Mouse (Mus musculus) left cerebral cortex, adult 11 months (tissue): Measurements from ENCODE around the gene Mecr.
"Not testable (repeated sequence)": the region's sequence is repeated elsewhere in the genome, so short reads cannot be mapped to it uniquely, and the experiment has no call there.

Source experiments
- DNase-seq: peaks from one replicate; pipeline ENCODE4 v3.0.0; 2022; ENCODE audit warnings: low spot score

Mecr gene

DNA sequence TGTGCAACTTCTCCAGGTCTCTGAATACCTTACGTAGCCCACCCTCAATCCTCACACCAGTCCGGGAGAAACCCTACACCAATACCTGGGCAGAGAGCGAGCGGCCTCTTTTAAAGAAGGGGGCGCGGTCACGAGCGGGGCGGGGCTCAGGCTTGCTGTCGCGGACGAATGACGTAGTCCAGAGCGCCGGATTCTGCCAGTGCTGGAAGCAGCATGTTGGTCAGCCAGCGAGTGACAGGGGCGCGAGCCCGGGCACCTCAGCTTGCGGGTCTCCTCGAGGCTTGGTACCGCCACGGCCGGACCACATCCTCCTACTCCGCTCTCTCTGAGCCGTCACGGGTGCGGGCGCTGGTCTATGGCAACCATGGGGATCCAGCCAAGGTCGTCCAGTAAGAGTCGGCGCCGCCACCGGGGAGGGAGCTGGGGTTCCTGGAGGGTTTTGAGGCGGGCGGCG lies at the start of gene Mecr:
Mecr (plus strand) TSS at position 181 of the 454 bp plus-strand sequence.
- DNase-seq, result peak; percentile 87

DNA sequence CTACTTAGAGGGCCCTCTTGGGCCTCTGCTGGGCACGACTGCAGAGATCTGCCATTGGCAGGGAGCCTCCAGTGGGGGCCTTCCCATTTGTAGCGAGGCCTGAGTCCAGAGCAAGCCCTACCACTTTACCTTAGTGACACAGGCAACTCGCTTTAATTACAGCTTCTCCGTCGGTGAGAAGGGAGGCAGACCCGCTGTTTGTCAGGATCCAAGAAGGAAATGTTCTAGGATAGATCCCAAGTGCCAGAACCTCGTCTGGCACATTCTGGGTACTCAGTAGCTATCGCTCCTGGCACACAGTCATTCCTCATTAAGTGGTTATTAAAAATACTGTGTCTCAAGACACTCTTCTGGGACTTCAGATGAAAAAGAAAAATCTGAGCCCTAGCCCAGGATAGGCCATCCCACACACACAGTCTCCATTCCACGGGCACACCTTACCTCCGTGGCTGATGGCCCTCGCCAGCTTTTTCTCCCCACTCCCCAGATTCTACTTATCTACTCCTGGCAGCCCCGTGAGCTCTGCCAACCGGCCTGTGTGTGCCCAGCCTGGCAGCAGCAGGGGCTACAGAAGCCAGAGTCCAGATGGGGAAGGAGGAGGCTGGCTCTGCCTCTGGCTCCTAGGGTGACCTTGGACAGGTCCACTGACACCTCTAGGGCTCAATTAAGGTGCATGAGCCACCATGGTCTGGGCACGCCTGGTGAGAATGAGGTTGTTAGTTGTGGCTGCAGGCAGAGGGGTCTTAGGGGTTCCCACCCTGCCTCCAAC lies 46.8 kb upstream of the Mecr start:
- no peak for DNase-seq

DNA sequence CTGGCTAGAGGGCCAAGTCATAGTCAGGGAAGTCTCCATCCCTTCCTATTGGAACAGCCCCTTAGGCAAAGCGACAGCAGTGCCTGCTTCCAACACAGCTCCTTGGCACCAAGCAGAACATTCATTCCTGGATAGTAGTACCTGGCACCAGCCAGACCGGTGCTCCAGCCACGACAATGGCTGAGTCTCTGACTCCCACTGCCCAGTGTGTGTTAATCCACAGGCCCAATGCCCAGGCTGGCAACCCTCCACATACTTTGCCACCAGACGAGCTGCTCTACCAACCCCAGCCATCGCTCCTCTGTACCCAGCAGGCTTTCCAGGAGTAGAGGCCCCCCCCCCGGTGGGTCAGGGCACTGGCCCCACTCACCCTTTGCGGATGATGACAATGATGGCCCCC lies 45.8 kb upstream of the Mecr start:
- DNase-seq, result no peak

DNA sequence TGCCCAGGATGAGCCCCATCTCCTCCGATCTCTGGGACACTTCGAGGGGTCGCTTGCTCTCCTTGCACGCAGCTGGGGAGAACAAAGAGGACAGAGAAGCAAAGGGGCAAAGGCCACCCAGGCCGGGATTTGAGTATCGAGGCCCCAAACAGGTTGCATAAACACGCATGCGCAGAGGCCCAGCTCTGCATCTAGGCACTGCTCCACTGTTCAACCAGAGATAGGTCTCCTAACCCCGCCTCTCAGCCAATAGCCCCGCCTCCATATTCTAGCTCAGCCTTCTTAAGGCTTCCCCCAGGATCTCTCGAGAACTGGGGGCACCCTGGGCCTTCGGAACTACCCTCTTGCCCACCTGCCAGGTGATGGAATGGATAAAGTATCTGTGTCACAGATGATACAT lies 45.4 kb upstream of the Mecr start:
- DNase-seq, result no peak

DNA sequence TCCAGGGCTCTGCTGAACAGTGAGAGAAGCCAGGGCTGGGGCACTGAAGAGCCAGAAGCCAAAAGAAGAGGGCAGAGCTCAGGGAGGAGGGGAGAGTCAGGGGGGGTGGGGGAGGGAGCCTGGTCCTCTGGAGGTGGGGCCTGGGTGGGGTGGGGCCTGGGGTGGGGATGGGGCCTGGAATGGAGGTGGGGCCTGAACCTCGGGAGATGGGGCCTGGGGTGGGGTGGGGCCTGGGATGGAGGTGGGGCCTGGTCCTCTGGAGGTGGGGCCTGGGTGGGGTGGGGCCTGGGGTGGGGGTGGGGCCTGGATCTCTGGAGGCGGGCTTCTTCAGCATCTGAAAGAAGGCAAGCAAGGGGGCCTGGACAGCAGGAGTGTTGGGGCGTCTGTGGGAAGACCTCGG lies 44.3 kb upstream of the Mecr start:
- DNase-seq, result no peak

DNA sequence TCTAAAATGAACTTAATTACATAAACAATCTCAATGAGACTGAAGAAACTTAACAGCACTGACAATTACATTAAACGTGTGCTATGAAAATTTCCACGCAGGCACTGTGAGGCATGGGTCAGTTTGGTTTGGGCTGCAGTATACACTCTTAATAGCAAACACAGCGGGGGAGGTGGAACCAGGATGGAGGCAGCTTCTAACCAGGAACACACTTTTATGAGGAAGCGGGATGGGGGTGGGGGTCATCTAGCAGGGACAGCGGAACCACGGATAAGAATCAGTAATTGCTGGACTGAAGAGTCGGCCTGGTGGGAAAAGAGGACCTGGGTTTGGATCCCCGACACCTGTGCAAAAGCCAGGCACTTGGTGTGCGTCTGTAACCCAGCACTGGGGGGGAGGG lies 39.4 kb upstream of the Mecr start:
- no peak for DNase-seq

DNA sequence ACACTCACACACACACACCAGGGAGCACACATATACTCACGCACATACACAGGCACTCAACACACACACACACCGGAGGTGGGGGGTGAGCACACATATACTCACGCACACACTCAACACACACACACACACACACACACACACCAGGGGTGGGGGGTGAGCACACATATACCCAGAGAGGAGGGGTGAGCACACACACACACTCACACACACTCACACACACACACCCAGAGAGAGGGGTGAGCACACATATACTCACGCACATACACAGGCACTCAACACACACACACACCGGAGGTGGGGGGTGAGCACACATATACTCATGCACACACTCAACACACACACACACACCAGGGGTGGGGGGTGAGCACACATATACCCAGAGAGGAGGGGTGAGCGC lies 38.5 kb upstream of the Mecr start:
- DNase-seq, result not testable (repeated sequence)

DNA sequence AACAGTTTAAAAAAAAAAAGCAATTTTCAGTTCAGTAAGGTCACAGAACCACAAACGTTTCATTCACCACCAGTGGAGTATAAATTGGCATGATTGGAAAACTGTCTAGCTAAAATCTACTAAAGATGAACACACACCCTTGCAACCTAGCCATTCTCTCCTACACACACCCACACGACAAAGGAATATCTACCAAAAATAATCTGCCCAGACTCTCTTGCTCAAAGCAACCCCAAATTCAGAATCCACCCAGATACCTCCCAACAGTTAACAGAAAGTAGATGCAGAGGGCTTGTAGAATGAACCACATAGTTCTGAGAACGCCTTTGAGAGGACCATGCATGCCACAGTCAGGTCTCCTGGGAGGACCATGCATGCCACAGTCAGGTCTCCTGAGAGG lies 38.0 kb upstream of the Mecr start:
- no peak for DNase-seq

DNA sequence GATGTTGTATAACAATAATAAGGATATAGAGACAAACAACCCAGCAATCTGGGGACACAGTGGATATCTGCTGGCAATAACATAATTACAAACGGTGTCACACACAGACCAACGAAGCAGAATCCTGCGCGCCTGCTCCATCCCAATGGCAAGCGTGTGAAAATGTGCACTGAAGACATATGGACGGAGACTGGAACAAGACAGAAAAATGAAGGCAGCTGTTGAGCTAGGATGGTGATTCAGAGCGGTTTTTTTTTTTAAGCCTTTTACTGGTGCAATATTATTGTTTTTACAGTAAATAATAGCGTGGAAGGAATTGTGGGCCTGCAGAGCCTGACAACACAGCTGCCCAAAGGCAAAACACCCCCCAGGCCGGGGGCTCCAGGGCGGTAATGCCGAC lies 30.8 kb upstream of the Mecr start:
- DNase-seq, result no peak

DNA sequence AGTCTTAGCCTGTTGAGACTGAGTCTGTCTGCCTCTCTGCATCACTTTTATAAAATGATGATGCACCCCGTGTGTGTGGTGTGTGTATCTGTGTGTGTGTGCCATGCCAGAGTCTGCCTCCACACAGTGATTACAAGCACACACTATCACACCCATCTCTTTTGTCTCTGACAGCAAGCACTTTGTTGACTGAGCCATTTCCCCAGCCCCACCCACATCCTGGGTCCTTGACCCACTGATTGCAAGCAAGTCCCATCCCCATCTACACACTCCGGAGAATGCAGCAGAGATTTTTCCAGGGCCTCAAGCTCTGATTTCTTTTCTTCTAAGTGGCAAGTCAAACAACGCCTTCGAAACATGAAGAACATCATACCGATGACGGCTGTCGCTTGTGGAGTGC lies 29.5 kb upstream of the Mecr start:
- DNase-seq, result no peak

DNA sequence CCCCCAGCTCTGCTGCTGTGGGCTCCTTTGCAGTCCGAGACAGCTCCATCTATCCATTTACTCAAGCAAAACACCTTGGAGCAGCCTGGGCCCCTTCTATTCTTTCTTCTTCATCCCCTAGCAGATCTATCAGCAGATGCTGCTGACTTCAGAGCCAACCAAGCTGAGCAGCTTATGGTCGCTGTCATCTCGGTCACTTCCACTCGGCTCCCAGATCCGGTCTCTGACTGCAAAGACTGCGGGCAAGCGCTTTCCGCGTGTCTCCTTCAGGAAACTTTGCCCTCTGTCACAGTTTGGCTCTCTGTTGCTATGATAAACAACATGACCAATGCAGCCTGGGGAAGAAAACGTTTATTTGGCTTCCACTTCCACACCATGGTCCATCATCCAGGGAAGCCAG lies 28.4 kb upstream of the Mecr start:
- DNase-seq, result no peak

DNA sequence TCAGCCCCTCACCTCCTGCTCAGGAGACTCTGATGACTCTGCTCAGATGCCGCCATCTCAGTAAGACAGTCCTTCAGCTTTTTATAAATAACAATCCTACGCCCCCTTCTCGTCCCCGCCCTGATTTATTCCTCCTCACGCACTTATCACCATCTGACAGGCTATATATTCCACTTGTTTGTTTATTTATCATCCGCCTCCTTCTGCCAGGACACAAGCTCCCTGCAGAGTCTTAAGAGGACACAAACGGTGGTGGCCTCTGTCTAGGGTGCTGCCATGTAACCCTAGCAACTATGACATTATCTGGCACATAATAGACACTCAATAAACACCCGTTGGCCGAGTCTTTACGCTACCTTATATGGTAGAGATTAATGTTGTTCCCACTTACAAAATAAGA lies 27.5 kb upstream of the Mecr start:
- DNase-seq, result no peak

DNA sequence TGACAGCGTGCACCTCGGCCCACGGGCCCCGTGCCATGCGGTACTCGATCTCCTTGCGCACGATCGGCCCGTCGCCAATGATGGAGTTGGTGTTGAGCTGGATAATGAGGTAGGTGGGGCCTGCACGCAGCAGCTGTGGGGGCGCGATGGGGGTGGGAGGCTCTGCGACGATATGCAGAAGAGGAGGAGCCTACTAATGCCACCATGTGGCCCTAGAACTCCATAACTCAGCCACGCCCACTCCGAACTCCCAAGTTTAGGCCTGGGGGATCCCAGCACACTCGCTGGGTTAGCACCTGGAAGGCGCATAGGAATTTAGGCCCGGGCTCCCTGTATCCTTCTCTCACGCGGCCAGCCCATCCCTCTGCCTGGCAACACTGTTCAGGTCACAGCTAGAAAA lies 24.3 kb upstream of the Mecr start:
- no peak for DNase-seq

DNA sequence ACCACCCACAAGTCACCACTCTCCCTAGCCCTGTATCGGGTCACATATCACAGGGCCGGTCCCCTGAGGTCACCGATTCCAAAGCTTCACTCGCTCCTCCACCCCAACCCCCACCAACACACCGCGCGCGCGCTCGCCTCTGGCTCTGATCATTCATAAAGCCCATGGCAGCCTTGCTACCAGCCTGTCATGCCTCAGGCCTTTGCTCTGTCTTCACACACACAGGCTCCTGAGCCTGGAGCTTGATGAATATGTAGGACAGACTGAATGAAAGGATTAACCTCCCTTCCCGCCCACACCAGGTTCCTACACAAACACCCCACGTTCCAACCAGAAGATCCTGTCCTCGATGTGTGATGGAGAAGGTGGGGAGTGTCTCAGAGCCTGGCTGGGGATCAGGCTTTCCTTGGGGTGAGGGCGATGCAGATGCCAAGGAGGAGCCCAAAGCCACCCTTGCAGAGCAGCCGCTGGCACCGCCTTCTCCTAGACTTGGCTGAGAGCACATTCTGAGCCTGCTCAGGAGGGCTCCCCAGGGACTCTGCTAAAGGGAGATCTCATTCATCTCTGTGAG lies 22.0 kb upstream of the Mecr start:
- peak; percentile 37 for DNase-seq

DNA sequence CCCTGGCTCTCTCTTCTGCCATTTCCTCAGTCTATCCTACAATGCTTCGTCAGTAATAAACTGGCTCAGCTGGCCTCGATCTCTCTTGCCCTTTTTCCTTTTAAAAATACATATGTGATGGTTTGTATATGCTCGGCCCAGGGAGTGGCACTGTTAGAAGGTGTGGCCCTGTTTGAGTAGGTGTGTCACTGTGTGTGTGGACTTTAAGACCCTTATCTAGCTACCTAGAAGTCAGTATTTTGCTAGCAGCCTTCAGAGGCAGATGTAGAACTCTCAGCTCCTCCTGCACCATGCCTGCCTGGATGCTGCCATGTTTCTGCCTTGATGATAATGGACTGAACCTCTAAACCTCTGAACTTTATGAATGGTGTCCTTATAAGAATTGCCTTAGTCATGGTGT lies 20.7 kb upstream of the Mecr start:
- DNase-seq, result no peak

DNA sequence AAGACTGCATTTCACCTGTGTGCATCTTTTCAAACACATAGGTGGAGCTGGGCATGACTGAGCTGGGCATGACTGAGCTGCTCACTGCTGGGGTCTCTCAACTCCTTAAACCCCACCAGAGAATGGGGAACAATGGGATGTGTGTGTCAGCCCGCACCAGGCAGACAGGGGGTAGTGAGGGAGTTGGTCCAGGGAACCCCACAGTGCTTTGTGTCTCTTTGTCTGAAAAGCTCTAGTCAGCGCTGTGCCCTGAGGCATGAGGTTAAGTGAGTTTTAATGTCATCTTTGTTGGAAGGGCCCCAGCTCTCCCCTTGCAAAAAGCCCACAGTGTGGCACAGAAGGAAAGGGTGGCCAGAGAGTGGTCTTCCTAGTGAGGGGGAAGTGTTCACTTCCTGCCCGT lies 18.3 kb upstream of the Mecr start:
- DNase-seq, result no peak

DNA sequence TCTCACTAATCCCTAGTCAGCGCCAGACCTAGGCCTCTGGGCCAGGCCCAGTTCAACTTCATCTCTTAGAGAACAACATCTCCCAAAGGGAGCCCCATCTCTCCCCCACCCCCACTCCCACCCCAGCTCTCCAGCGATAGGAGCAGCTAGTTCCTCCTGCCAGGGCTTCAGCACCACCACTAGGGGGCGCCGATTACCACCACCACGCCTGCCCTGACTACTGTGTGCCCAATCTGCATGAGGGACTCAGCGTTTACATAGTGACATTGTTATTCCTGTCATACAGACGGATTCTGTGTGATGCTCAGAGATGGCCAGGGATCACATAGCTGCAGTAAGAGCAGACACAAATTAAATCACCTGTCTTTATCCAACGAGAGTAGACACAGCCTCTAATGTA lies 17.4 kb upstream of the Mecr start:
- DNase-seq, result no peak

DNA sequence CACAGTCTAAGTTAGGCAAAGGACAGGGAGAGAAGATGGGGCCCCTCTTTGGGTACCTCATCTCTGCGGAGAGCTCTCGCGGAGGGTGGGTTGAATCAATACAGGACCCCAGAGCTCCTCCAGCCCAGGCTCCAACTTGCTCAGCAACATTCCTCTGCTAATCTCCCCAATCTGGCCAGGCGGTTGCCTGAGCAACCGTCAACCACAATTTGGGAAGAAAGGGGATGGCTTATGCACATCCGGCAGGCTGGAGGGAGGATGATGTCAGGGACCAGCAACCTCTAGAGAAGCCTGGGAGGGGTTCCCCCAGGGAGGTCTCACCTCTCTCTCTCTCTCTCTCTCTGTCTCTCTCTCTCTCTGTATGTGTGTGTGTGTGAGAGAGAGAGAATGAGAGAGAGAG lies 16.4 kb upstream of the Mecr start:
- no peak for DNase-seq

DNA sequence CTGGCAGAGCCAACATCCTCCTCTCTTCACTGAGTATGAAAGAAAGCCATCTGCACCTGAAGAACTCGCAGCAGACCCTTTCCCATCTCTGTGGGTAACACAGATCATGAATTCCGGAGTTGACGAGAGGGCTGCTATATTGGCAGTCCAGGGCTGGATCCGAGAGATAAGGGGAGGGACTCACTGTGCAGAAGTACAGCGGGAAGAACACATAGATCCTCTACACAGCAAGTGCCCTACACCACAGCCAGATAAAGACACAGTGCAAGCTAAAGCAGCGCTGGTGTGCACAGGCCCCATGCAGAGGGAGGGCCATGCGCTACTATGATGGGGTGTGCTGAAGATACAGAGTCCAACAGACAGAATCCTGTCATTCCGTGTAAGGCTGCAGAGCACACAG lies 14.1 kb upstream of the Mecr start:
- no peak for DNase-seq

DNA sequence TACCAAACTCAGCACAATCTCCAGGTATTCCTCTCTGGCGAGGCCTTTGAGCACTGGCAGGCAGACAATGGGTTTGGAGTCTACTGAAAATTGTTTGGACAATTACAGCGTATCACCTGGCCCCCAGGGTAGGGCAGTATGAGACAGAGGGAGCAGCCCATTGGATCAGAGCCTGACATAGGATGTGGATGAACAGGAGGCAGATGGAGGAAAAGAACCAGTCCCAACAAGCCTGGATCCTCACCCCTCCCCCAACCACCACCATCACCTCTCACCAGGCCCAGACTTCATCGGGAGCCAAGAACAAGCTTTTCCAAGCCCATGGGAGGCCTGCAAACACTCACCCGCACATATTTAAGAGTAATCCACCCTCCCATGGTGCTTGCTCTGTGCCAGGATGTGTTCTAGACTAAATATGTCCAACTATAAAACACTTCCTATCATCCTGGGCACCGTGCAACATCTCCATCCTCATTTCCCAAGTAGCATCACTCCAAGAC lies 11.7 kb upstream of the Mecr start:
- no peak for DNase-seq

DNA sequence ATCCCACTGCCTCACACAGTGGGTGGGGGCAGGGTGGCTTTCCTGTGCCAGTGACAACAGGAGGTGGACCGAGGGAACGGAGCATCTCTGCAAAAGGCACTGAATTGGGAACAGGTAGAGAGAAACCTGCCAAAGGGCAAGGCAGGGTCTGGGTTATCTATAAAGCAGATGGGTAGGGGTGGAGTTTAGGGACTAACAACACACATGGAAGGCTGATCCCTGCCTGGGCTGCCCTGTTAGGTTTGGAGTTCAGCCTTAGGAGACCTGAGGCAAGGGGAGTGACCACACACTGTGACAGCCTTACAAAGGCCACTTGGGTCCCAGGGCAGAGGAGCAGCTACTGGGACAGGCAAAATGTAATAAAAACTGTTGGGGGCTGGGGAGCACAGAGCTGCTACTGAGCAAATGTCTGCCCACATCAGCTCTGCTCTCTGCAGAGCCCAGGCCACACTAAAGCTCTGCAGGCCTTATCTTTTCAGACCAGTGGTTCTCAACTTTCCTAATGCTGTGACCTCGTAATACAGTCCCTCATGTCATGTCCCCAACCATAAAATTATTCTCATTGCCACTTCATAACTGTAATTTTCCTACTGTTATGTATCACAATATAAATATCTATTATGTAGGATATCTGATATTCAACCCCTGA lies 10.4 kb upstream of the Mecr start:
- DNase-seq, result no peak

DNA sequence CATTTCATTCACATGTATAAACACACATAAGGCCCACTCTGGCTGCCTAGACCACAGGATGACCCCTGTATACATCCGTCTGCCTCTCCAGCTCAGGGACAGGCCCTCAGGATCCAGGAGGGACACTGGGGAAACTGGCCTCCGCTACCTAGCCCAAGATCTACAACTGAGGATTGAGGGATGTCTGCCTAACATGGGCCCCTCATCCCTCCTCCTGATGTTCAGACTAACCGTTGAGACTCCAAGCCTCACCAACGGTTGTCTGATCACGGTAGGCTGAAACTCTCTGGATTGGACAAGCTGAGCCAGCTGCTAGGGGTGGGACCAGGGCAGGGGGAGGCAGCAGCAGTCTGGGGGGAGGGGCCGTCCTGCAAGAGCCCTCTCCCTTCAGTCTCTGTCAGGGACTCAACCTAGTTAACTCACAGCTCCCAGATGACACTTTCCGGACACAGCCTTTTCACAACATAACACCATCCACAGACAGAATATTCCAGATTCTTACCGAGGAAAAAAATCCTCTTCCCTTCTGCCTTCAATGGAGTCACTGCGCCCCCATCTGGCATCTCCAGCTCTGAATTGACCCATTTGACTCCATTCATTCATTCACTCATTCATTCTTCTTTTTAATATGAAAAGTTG lies 9.2 kb upstream of the Mecr start:
- no peak for DNase-seq

DNA sequence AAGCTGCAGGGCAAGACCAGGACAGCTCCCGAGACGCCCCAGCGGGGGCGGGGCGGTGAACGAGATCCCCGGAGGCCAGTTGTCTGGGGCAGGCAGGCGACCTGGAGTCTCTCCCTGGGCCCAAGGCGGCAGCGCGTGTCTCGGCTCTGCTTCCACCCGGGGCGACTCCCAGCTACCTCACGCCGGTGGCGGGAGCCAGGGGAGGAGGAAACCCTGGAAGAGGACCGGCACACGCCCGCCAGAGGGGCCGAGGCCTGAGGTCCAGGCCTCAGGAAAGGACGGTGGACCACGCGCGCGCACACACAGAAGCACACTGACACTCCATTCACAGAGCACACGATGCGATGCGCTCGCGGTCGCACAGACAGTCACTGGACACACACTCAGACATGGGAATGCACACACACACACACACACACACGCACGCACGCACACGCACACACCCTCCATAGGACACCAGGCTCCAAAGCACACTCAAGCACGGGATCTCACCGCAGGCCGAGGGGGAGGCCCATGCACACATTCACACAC lies 6.9 kb upstream of the Mecr start:
- DNase-seq, result no peak
